Mouse (Mus musculus): Measurements from ENCODE around the gene Slc16a11. TPM values are rescaled to one million over a fixed set of nuclear protein-coding genes. Genes with fewer than 3 reads are reported as not detected.

Gene Slc16a11
- polyA plus RNA-seq, 1 experiment from 2014 or later: 2.0 TPM

GRCm38 (mm10) chr11:70228828-70229227, 16.3 kb downstream of the Slc16a11 start:
- Histone ChIP-seq H3K4me3 (peak overlapping the region; percentile 17), H3K27me3 (peaks cover 65% of the 10 kb centered on the region), H3K4me1 (peaks cover 12% of the 10 kb centered on the region; the same call in 1 of the 2 replicates), H3K9me3 (no peaks in the 10 kb centered on the region), H3K4me2 (replicated peaks) (peak overlapping the region; percentile 45), H3K27ac (no peak overlapping the region), H3K36me3 (no peaks in the 10 kb centered on the region), H3K9ac (peak overlapping the region; percentile 20; the same call in 1 of the 2 replicates)
- WGBS: 2% methylated on average over 19 of the region's 19 CpGs
- no peak for ATAC-seq (ENCODE audit: insufficient number of reproducible peaks, insufficient read depth, low FRiP score, low TSS enrichment)

GRCm38 (mm10) chr11:70229260-70230010, 16.9 kb downstream of the Slc16a11 start, which contains the start of gene Bcl6b:
Gene Bcl6b (minus strand): TSS chr11:70229798.
- Histone ChIP-seq H3K4me1 (peaks cover 14% of the 10 kb centered on the region; the same call in 1 of the 2 replicates), H3K4me2 (replicated peaks) (peak within 1 kb of the TSS; percentile 45), H3K9me3 (no peaks in the 10 kb centered on the region), H3K4me3 (peak within 1 kb of the TSS; percentile 17), H3K27ac (no peak within 1 kb of the TSS), H3K9ac (peak within 1 kb of the TSS; percentile 20; the same call in 1 of the 2 replicates), H3K27me3 (peaks cover 59% of the 10 kb centered on the region), H3K36me3 (peaks cover 3% of the 10 kb centered on the region)
- ATAC-seq (ENCODE audit: insufficient number of reproducible peaks, insufficient read depth, low FRiP score, low TSS enrichment): no peak
- WGBS: 3% methylated on average over 39 of the region's 39 CpGs

GRCm38 (mm10) chr11:70230239-70230727, 17.7 kb downstream of the Slc16a11 start:
- no peak for ATAC-seq (ENCODE audit: insufficient number of reproducible peaks, insufficient read depth, low FRiP score, low TSS enrichment)
- no peaks in the 10 kb centered on the region for H3K9me3 ChIP-seq
- peak overlapping the region; percentile 45 for H3K4me2 ChIP-seq (replicated peaks)
- WGBS: 2% methylated on average over 32 of the region's 32 CpGs
- H3K27me3 ChIP-seq: peaks cover 51% of the 10 kb centered on the region
- no peak overlapping the region for H3K27ac ChIP-seq
- peak overlapping the region; percentile 17; the same call in 1 of the 2 replicates for H3K4me3 ChIP-seq
- peaks cover 14% of the 10 kb centered on the region; the same call in 1 of the 2 replicates for H3K4me1 ChIP-seq
- H3K9ac ChIP-seq: no peak overlapping the region
- H3K36me3 ChIP-seq: peaks cover 11% of the 10 kb centered on the region

- Histone ChIP-seq H3K27ac (no peak overlapping the region), H3K36me3 (peaks cover 19% of the 10 kb centered on the region), H3K9me3 (no peaks in the 10 kb centered on the region), H3K9ac (peak overlapping the region; percentile 62), H3K4me3 (peak overlapping the region; percentile 41), H3K4me1 (peaks cover 23% of the 10 kb centered on the region), H3K27me3 (peaks cover 28% of the 10 kb centered on the region), H3K4me2 (replicated peaks) (peak overlapping the region; percentile 60)
- WGBS: 5% methylated on average over 8 of the region's 10 CpGs
- ATAC-seq (ENCODE audit: insufficient number of reproducible peaks, insufficient read depth, low FRiP score, low TSS enrichment): no peak
Measured at GRCm38 (mm10) chr11:70232546-70232945, 20.0 kb downstream of the Slc16a11 start.

- no peak for ATAC-seq (ENCODE audit: insufficient number of reproducible peaks, insufficient read depth, low FRiP score, low TSS enrichment)
- H3K9ac ChIP-seq: peak overlapping the region; percentile 62
- H3K4me1 ChIP-seq: peaks cover 23% of the 10 kb centered on the region
- peak overlapping the region; percentile 41 for H3K4me3 ChIP-seq
- H3K9me3 ChIP-seq: no peaks in the 10 kb centered on the region
- H3K36me3 ChIP-seq: peaks cover 19% of the 10 kb centered on the region
- no peak overlapping the region for H3K27ac ChIP-seq
- 35% methylated on average over 8 of the region's 8 CpGs for WGBS
- H3K27me3 ChIP-seq: peaks cover 23% of the 10 kb centered on the region
- peak overlapping the region; percentile 60 for H3K4me2 ChIP-seq (replicated peaks)
Measured at GRCm38 (mm10) chr11:70233016-70233415, 20.5 kb downstream of the Slc16a11 start.

- H3K27ac ChIP-seq: no peak overlapping the region
- 60% methylated on average over 5 of the region's 5 CpGs for WGBS
- peaks cover 13% of the 10 kb centered on the region for H3K27me3 ChIP-seq
- H3K4me3 ChIP-seq: no peak overlapping the region
- no peak for ATAC-seq (ENCODE audit: insufficient number of reproducible peaks, insufficient read depth, low FRiP score, low TSS enrichment)
- H3K4me1 ChIP-seq: peaks cover 33% of the 10 kb centered on the region
- no peaks in the 10 kb centered on the region for H3K9me3 ChIP-seq
- H3K9ac ChIP-seq: 0 out of 2 replicates have a peak overlapping the region, but pooled peaks have one; percentile 11
- H3K4me2 ChIP-seq (replicated peaks): no peak overlapping the region
- H3K36me3 ChIP-seq: peaks cover 19% of the 10 kb centered on the region
Measured at GRCm38 (mm10) chr11:70234037-70234436, 21.5 kb downstream of the Slc16a11 start.

- Histone ChIP-seq H3K9ac (no peak overlapping the region), H3K27me3 (peaks cover 9% of the 10 kb centered on the region), H3K36me3 (peaks cover 19% of the 10 kb centered on the region), H3K27ac (no peak overlapping the region), H3K4me1 (peaks cover 34% of the 10 kb centered on the region), H3K4me3 (no peak overlapping the region), H3K4me2 (replicated peaks) (no peak overlapping the region), H3K9me3 (no peaks in the 10 kb centered on the region)
- no peak for ATAC-seq (ENCODE audit: insufficient number of reproducible peaks, insufficient read depth, low FRiP score, low TSS enrichment)
- 85% methylated on average over 8 of the region's 8 CpGs for WGBS
Measured at GRCm38 (mm10) chr11:70234497-70234896, 21.9 kb downstream of the Slc16a11 start.

- no peaks in the 10 kb centered on the region for H3K9me3 ChIP-seq
- H3K4me1 ChIP-seq: peaks cover 36% of the 10 kb centered on the region
- ATAC-seq (ENCODE audit: insufficient number of reproducible peaks, insufficient read depth, low FRiP score, low TSS enrichment): no peak
- H3K27ac ChIP-seq: no peak overlapping the region
- H3K27me3 ChIP-seq: no peaks in the 10 kb centered on the region
- no peak overlapping the region for H3K4me2 ChIP-seq (replicated peaks)
- H3K36me3 ChIP-seq: peaks cover 19% of the 10 kb centered on the region
- no peak overlapping the region for H3K9ac ChIP-seq
- no peak overlapping the region for H3K4me3 ChIP-seq
- WGBS: 91% methylated on average over 12 of the region's 12 CpGs
Measured at GRCm38 (mm10) chr11:70235254-70235900, 22.8 kb downstream of the Slc16a11 start.

GRCm38 (mm10) chr11:70236717-70237116, 24.2 kb downstream of the Slc16a11 start:
- Histone ChIP-seq H3K4me2 (replicated peaks) (peak overlapping the region; percentile 86), H3K27me3 (no peaks in the 10 kb centered on the region), H3K4me1 (peaks cover 39% of the 10 kb centered on the region), H3K9me3 (no peaks in the 10 kb centered on the region), H3K9ac (peak overlapping the region; percentile 81), H3K4me3 (peak overlapping the region; percentile 88), H3K36me3 (peaks cover 19% of the 10 kb centered on the region), H3K27ac (peak overlapping the region; percentile 92; the same call in 1 of the 2 replicates)
- ATAC-seq (ENCODE audit: insufficient number of reproducible peaks, insufficient read depth, low FRiP score, low TSS enrichment): no peak
- WGBS: 45% methylated on average over 7 of the region's 7 CpGs

GRCm38 (mm10) chr11:70237457-70238167, 25.1 kb downstream of the Slc16a11 start, which contains the start of gene 0610010K14Rik:
Gene 0610010K14Rik (minus strand): TSS chr11:70237914.
- Histone ChIP-seq H3K27me3 (no peaks in the 10 kb centered on the region), H3K9me3 (no peaks in the 10 kb centered on the region), H3K4me1 (peaks cover 37% of the 10 kb centered on the region), H3K27ac (peak within 1 kb of the TSS; percentile 92), H3K36me3 (peaks cover 19% of the 10 kb centered on the region), H3K4me3 (peak within 1 kb of the TSS; percentile 88), H3K4me2 (replicated peaks) (peak within 1 kb of the TSS; percentile 86), H3K9ac (peak within 1 kb of the TSS; percentile 81)
- ATAC-seq (ENCODE audit: insufficient number of reproducible peaks, insufficient read depth, low FRiP score, low TSS enrichment): peak; percentile 82
- WGBS: under 1% methylated on average over 70 of the region's 70 CpGs
